Mouse (Mus musculus) liver, adult 2 months (tissue): Measurements from ENCODE around the gene Neu2. TPM values are rescaled to one million over a fixed set of nuclear protein-coding genes. Genes with fewer than 3 reads are reported as not detected.

ENCODE experiments used
- DNase-seq: peaks from one replicate; pipeline ENCODE4 v3.0.0-alpha.2; 2011; ENCODE audit warnings: low read depth, low spot score; ENCODE audit errors: extremely low read depth
- H3K27ac ChIP-seq: fragments of 200-500 bp; replicated peaks from 2 replicates; pipeline ENCODE4 v1.5.1; 2012; ENCODE audit warnings: low read depth, mild to moderate bottlenecking, control low read depth, inconsistent platforms, low read length; ENCODE audit not compliant: insufficient read depth
- H3K27me3 ChIP-seq: fragments of 200-500 bp; 2 replicates; pipeline ENCODE4 v1.6.1; 2012; ENCODE audit warnings: mild to moderate bottlenecking, moderate library complexity, low read length, inconsistent platforms; ENCODE audit not compliant: control insufficient read depth, insufficient read depth
- H3K36me3 ChIP-seq: fragments of 200-500 bp; 2 replicates; pipeline ENCODE4 v1.6.1; 2012; ENCODE audit warnings: low read length, inconsistent platforms; ENCODE audit not compliant: control insufficient read depth, insufficient read depth
- H3K4me1 ChIP-seq: fragments of 200-500 bp; 2 replicates; pipeline ENCODE4 v1.6.1; 2011; ENCODE audit warnings: low read length; ENCODE audit not compliant: control insufficient read depth, insufficient read depth
- H3K4me3 ChIP-seq: fragments of 200-500 bp; 2 replicates; pipeline ENCODE4 v1.5.1; 2011; ENCODE audit warnings: low read depth, mild to moderate bottlenecking, control low read depth, low read length, moderate library complexity; ENCODE audit not compliant: insufficient read depth
- H3K79me2 ChIP-seq: fragments of 200-500 bp; 2 replicates; pipeline ENCODE4 v1.6.1; 2012; ENCODE audit warnings: inconsistent platforms, mild to moderate bottlenecking, low read length, moderate library complexity; ENCODE audit not compliant: control insufficient read depth, insufficient read depth
- H3K9ac ChIP-seq: fragments of 200-500 bp; 2 replicates; pipeline ENCODE4 v1.6.1; 2012; ENCODE audit warnings: low read depth, mild to moderate bottlenecking, control low read depth, inconsistent platforms, low read length
- CTCF ChIP-seq: fragments of 200-500 bp; IDR thresholded peaks from 2 replicates; pipeline ENCODE4 v1.5.1; 2011; ENCODE audit warnings: low read depth, low read length, control low read depth
- POLR2A ChIP-seq: fragments of 200-500 bp; IDR thresholded peaks from 2 replicates; pipeline ENCODE4 v1.6.1; 2011; ENCODE audit warnings: low read length, control low read depth; ENCODE audit not compliant: insufficient read depth; ENCODE audit errors: extremely low read depth
- WGBS: fragments of 180-500 bp; shearing (Covaris S2); methylation state at CpG from one replicate; pipeline ENCODE4 v1.1.7; 2018; 5-methylcytosine and 5-hydroxymethylcytosine counted together
- polyA plus RNA-seq: library from polyadenylated mRNA; depleted of rRNA; stranded (reverse); fragments of >200 nt; gene quantifications from 2 replicates; pipeline ENCODE4 v1.2.3, GENCODE M21; 2012
- total RNA-seq: library from RNA; depleted of rRNA; stranded (reverse); fragments of >200 nt; gene quantifications from 2 replicates; pipeline ENCODE4 v1.2.3, GENCODE M21; 2014

The Neu2 gene
- total and polyA plus RNA-seq, 2 experiments, result 3.0 to 3.1 TPM

GRCm38 (mm10) chr1:87475076-87475895 lies 34.4 kb upstream of the Neu2 start:
- TF ChIP-seq CTCF (no peak), POLR2A (no peak)
- H3K27me3 ChIP-seq, result no peaks in the 10 kb centered on the region
- H3K36me3 ChIP-seq, result no peaks in the 10 kb centered on the region
- H3K27ac ChIP-seq, result no peak overlapping the region
- no peak overlapping the region for H3K9ac ChIP-seq
- H3K4me1 ChIP-seq, result 0 out of 2 replicates have a peak, but pooled peaks cover 3% of the 10 kb centered on the region
- H3K4me3 ChIP-seq, result no peak overlapping the region
- no peak for DNase-seq
- 59% methylated on average over 42 of the region's 42 CpGs for WGBS
- no peaks in the 10 kb centered on the region for H3K79me2 ChIP-seq

GRCm38 (mm10) chr1:87482546-87482945 lies 27.1 kb upstream of the Neu2 start:
- no peak for TF ChIP-seq CTCF
- TF ChIP-seq POLR2A, result no peak
- 92% methylated on average over 4 of the region's 4 CpGs for WGBS
- Histone ChIP-seq H3K79me2 (no peaks in the 10 kb centered on the region), H3K27ac (no peak overlapping the region), H3K36me3 (peaks cover 6% of the 10 kb centered on the region; the same call in 1 of the 2 replicates), H3K27me3 (no peaks in the 10 kb centered on the region), H3K4me3 (no peak overlapping the region), H3K4me1 (no peaks in the 10 kb centered on the region), H3K9ac (no peak overlapping the region)
- no peak for DNase-seq

GRCm38 (mm10) chr1:87486386-87486785 lies 23.3 kb upstream of the Neu2 start:
- no peak overlapping the region for H3K27ac ChIP-seq
- TF ChIP-seq POLR2A (no peak), CTCF (no peak)
- H3K4me1 ChIP-seq, result no peaks in the 10 kb centered on the region
- WGBS, result 84% methylated on average over 6 of the region's 6 CpGs
- H3K79me2 ChIP-seq, result no peaks in the 10 kb centered on the region
- H3K4me3 ChIP-seq, result no peak overlapping the region
- no peak overlapping the region for H3K9ac ChIP-seq
- no peaks in the 10 kb centered on the region for H3K27me3 ChIP-seq
- H3K36me3 ChIP-seq, result peaks cover 10% of the 10 kb centered on the region; the same call in 1 of the 2 replicates
- no peak for DNase-seq

- Histone ChIP-seq H3K27me3 (no peaks in the 10 kb centered on the region), H3K79me2 (no peaks in the 10 kb centered on the region), H3K4me3 (no peak overlapping the region), H3K9ac (no peak overlapping the region), H3K27ac (no peak overlapping the region), H3K4me1 (no peaks in the 10 kb centered on the region), H3K36me3 (peaks cover 10% of the 10 kb centered on the region; the same call in 1 of the 2 replicates)
- TF ChIP-seq POLR2A, result no peak
- no peak for TF ChIP-seq CTCF
- 77% methylated on average over 3 of the region's 3 CpGs for WGBS
- no peak for DNase-seq
Measured at GRCm38 (mm10) chr1:87492285-87492684, 17.4 kb upstream of the Neu2 start.

- H3K4me3 ChIP-seq, result no peak overlapping the region
- DNase-seq, result no peak
- no peak overlapping the region for H3K27ac ChIP-seq
- no peaks in the 10 kb centered on the region for H3K4me1 ChIP-seq
- H3K79me2 ChIP-seq, result no peaks in the 10 kb centered on the region
- H3K36me3 ChIP-seq, result peaks cover 7% of the 10 kb centered on the region; the same call in 1 of the 2 replicates
- TF ChIP-seq POLR2A, result no peak
- TF ChIP-seq CTCF, result no peak
- H3K9ac ChIP-seq, result no peak overlapping the region
- H3K27me3 ChIP-seq, result no peaks in the 10 kb centered on the region
- 82% methylated on average over 4 of the region's 4 CpGs for WGBS
Measured at GRCm38 (mm10) chr1:87493542-87493941, 16.1 kb upstream of the Neu2 start.

GRCm38 (mm10) chr1:87505524-87505923 lies 4.2 kb upstream of the Neu2 start:
- DNase-seq, result no peak
- peaks cover 3% of the 10 kb centered on the region; the same call in 1 of the 2 replicates for H3K36me3 ChIP-seq
- no peak overlapping the region for H3K4me3 ChIP-seq
- WGBS, result 94% methylated on average over 4 of the region's 4 CpGs
- H3K27ac ChIP-seq, result no peak overlapping the region
- no peak overlapping the region for H3K9ac ChIP-seq
- no peak for TF ChIP-seq CTCF
- no peak for TF ChIP-seq POLR2A
- H3K4me1 ChIP-seq, result no peaks in the 10 kb centered on the region
- H3K79me2 ChIP-seq, result no peaks in the 10 kb centered on the region
- H3K27me3 ChIP-seq, result 0 out of 2 replicates have a peak, but pooled peaks cover 2% of the 10 kb centered on the region
